Mouse (Mus musculus) liver (tissue): ENCODE data around the gene Lcn12.

Experiments used
- DNase-seq: peaks from one replicate; pipeline ENCODE4 v3.0.0-alpha.2; 2020; ENCODE audit warnings: mixed read lengths

The Lcn12 gene

DNA sequence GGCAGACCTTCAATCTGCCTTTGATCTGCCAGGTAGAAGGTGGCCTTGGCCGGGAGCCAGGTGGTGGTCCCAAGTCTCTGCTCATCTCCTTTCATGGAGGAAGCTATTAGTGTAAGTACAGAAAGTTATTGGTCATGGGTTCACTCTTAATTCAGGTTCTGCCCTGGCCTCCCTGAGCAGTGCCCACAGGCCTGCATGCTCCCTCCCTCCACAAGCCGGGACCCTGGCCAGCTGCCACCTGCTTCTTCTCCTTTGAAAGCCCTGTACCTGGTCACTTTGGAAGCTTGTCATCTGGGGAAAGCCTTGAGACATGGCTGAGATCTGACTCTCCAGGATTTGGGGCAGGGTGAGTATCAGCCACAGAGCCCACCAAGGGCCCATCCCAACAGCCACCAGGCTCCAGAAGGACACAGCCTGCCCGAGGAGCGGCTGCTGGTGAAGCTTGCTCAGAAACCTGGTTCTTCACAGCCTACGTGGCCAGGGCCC lies at the start of gene Lcn12:
Lcn12 (minus strand) TSS at position 436 of the 486 bp plus-strand sequence.
- DNase-seq = no peak

DNA sequence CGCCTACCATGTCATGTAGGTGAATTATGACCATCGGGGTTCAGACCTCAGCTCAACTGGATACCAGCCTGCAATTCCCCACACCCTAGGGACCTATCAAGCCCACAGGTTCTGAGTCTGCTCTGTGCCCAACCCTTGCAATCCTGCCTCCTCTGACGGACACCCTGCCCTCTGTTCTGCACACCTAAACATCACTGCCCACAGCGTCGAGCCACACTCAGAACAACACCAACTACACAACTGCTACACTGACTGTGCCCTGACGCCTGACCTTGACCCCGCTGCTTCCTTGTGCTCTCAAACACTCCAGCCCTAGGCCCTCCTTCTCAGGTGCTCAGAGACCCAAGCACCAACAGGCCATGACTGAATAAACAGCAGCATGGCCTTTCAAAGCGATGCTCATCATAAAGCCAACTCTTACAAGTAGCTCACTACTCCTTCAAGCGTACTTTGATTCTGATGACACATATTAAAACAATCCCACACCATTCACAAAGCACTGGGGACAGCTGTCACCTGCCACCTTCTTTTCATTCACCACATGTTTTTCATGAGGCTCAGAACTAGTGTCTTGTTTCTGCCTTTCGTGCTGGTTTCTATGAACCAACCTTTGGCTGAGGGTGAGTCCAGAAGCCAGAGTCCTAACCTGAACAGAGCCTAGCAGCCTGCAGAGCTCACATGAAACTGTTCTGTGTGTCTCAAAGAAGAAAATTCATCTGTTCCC lies 48.1 kb upstream of the Lcn12 start:
- DNase-seq = no peak

DNA sequence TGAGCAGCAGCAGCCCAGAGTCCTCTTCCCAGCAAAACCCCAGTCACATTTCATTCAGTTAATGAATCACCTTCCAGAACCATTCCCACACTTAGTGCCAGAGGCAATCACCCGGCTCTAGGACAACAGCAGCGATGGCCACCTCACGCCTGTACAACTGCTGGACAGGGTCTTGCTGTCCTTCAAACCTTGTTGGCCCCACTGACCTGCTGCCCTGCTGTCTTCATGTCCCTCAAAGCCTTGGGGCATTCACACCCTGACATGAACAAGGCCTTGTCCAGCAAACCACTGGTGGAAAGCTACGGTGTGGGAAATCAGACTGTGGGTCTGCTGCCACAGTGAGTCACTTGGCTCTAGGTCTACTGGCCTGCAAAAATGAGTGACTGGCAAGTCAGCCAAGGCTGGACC lies 46.8 kb upstream of the Lcn12 start:
- no peak for DNase-seq

DNA sequence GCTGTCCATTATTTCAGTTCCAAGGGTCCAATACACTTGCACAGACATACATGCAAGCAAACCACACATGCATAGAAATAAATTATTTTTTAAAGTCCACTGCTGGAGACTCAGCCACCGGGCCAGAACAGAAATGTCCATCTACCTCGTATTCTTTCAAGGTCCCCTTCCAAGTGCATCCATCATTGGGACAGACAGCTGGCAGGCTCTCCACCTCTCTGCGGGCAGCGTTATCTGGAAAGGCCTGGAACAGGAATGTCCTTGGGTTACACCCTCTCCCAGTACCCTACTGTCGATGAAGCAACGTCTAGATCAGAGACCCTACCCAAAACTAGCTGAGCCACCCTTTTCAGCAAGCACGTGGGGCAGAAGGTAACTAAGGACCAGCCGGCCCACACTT lies 42.8 kb upstream of the Lcn12 start:
- no peak for DNase-seq

DNA sequence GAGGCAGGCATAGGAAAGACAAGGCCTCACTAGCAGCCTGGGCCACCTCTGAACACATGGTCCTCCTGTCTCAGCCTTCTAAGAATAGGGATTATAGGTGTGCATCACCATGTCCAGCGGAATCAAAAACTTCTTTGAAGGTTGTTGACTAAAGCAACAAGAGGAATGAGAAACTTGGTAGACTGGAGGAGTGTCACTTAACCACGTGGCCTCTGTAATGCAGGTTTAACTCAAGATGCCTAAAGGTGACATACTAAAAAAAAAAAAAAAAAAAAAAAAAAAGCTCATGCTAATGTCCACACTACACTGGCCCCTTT lies 41.1 kb upstream of the Lcn12 start:
- no peak for DNase-seq

DNA sequence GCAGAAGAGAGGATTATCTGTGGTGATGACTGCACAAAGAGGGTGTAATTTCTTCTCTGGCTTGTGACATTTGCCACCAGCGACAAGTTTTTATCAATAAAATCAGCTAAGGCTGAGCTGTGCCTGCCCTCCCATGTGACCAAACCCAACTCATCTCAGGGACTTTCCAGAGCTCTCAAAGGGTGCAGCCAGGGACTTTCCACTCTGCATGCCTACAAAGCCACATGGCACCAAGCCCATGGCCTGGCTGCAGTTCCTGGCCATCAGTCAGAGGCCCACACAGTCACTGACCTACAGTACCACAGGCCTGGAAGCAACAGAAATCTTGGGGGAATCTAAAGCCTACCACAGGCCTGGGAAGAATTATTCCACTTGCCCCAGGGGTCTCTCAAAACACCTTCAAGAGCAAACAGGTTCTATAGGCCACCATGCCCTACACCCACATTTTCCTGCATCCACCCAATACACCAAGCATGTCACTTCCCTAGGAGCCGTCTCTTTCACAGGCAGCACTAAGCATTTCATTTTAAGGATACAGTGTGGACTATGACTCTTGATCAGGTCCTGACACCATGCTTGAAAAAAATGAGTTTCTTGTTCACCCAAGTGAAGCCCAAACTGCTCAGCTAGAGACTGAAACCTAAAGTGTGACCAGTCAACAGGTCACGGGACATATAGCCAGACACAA lies 40.6 kb upstream of the Lcn12 start:
- DNase-seq = no peak

DNA sequence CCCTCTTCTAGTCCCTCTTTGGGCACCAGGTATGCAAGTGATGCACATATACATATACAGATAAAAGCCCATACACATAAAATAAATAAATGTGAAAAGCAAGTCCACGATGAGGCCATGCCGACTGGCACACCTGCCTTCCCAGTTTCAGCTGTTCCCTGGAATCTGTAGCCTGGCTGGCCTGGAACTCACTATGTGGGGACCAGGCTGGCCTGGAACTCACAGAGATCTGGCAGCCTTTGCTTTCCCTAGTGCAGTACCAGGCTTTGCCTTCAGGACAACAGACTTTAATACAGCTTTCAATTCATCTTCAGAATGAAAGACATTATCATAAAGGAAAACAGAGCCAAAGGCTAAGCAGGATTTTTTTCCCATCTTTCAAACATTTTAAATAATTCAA lies 40.0 kb upstream of the Lcn12 start:
- no peak for DNase-seq

DNA sequence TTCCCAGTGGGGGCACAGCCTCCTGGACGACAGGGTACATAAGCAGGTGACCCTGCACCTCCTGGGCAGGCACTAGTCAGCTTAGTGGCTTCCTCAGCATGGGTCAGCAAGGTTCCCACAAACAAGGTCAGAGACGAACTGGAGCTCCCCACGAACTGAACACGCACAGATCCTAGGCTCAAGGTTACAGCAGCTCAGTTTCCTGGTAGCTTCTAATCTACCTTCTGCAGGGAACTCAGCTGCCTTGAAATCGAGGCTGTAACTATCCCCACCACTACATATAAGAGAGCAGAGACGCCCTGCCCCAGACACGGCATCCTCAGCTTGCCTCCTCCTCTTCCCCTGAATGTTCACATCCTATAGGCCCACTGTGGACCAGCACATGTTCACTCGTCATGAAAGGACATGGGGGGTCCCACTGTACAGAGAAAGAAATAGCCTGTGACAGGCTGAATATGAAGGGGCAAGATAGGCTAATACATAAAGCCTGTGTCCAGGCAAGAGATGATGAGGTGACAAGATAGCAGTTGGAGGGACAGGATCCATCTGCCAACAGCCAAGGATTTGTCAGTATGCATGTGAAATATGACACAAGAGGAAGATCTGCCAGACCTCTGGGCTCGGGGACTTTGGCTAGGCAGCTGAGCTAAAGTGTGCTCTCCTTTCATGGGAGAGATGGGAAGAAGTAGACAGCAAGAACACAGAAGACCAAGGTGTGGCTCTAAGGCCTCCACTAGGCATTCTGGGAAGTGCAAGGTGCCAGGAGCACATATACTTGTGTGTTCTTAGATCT lies 33.0 kb upstream of the Lcn12 start:
- no peak for DNase-seq

DNA sequence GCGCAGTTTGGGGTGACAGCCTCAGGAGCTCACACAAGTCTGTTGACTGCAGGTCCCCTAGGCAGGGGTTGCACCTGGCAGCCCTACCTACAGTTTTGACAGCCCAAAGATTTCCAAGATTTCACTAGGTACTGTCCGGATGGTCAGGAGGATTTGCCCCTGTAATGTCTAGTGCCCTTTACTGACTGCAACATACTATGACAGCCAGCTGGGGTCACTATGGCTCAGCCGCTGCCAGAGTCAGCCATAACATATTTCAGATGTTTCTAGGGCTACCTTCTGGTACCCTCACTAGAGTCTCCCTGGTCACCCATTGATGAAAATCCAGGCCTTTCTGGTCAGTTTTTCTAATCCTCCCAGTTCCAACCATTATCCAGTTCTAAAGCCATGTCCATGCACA lies 16.2 kb upstream of the Lcn12 start:
- DNase-seq = no peak

DNA sequence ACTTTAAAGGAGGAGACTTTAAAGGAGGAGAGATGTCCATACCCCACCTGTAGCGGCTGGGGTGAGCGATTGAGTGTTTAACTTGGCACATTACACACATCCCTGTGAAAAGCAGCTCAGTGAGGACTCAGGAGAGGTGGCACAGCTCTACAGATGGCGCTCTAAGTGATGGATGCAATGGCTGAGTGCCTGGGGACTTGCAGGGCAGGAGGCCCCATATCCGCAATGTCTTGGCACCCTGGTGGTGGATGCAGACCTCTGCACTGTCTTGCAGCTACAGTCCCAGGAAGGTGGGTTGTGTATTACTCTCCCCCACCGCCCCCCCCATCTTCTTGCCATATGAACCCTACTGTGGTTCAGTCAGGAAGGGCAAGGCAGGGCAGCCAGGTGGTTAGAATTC lies 13.3 kb upstream of the Lcn12 start:
- DNase-seq = peak; percentile 21

DNA sequence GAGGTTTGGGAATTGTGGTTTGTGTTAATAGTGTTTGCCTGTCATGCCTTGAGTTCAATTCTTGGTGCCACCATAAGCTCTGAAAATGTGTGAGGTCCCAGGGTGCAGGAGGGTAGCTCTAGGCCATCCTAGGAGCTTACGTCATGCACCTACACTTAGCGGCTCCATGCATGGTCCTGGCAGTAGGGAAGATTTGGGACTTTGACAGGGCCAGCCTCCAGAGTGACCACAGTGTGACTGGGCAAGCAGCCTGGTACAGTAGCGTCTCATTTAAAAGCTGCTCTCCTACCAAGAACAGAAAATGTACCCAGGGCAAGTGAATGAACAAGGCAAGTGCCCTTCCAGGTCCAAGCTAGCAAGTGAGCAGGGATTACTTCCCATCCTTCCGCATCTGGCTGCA lies 12.1 kb upstream of the Lcn12 start:
- DNase-seq = no peak

DNA sequence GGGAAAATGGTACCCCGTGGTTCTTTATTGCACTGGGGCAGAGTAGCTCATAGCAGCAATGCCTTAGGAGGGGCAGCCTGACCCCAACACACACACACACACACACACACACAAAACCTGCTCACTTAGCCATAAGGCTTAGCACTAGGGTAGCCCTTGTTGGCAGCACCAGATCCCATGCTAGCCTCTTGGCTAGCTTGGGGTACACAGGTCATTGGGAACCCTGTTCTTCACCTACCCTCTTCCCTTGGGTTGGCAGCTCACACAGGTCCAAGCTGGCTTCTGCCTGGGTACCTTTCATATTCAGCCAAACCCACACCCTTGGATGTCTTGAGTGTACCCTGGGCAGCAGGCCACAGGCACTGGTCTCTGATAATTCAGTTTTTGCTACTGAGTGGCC lies 11.3 kb upstream of the Lcn12 start:
- no peak for DNase-seq

DNA sequence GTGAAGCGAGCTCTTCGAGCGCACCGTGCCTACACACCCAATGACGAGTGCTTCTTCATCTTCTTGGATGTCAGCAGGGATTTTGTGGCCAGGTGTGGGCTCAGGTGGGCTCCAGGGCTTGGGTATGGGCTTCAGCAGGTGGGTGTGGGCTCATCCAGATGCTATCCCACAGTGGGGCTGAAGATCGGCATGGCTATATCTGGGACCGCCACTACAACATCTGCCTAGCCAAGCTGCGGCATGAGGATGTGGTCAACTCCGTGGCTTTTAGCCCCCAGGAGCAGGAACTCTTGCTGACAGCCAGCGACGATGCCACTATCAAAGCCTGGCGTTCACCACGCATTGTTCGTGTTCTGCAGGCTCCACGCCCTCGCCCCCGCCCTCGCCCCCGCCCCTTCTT lies 10.8 kb upstream of the Lcn12 start:
- DNase-seq = no peak

DNA sequence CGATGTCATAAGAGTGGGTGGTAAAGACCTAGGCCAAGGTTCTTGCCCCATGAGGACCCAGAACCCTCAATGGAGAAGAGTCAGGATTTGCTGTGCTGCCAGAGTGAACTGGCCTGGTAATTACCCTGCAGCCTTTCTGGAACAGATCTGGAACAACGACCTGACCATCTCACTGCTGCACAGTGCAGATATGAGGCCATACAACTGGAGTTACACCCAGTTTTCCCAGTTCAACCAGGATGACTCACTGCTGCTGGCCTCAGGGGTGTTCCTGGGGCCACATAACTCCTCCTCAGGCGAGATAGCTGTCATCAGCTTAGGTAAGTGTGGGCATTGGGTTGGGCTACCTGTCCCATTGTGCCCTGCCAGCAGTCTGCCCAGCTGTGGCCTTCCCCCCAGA lies 9.0 kb upstream of the Lcn12 start:
- DNase-seq = peak; percentile 73

DNA sequence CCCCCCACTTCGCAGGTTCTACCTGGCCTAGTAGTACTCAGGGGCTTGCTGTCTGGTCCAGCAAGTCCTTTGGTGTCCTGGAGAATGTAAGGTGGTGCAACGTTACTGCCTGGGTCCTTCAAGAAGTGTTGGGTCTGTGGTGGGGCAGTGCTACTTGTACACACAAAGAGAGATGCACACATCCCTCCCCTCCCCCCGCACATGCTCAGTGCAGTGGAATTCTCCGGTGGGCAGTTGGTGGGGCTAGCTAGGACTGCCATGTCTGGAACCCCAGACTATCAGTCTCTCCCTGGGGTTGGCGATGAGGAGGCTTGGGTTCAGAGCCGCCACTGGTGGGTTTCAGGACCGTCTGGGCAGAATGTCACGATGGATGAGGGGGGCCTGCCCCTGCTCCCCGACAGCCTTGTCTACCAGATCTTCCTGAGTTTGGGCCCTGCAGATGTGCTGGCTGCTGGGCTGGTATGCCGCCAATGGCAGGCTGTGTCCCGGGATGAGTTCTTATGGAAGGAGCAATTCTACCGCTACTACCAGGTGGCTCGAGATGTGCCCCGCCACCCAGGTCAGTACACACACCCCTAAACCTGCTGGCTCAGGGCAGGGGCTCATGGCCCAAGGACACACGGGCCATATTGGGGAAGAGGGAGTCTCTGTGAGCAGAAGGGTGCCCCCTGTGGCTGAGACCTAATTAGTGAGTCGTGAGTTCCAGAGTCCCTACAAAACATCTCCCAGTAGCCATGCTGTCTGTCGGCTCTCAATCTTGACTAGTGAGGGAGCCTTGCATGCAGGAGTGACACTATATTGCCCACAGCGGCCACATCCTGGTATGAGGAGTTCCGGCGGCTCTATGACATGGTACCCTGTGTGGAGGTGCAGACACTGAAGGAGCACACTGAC lies 8.1 kb upstream of the Lcn12 start, which contains the start of gene C8g:
C8g (minus strand) TSS at position 127 of the 894 bp plus-strand sequence.
- DNase-seq = peak; percentile 27

DNA sequence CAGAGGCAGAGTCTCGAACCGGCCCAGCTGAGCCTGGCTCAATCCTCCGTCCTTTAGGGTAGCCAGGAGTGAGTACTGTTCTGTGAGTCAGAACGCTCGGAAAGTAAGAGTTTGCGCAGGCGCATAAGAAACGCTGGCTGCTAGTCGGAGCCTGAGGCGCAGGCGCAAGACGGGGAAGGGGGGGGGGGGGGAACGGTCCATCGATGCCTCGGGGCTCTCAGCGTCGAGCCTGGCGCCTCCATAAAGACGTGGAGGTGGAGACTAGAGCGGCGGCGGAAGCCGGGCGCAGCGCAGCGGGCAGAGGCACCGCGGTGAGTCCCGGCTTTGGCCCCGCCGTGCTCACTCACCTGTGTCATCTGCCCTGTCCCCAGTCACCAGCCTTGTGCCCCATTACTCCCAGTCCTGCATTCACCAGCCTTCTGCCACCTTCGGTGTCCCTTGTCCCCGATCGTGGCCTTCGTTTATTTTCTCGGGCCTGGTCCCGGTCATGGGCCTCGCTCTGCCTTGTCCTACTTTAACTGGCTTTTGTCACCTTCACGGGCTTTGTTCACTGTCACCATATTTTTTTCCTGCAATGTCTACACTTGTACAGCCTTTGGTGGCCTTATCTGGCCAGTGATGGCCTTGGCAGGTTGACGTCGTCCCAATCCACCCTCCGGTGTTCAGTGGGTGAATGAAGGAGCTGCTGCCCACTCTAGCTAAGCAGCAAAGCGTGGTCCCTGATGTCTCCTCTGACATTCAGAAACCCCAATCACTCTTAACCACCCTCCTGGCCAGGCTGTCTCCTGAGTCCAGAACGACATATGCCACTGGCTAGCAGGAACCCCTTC lies 7.1 kb upstream of the Lcn12 start, which contains the start of gene Fbxw5:
Fbxw5 (plus strand) TSS at position 175 of the 830 bp plus-strand sequence.
- peak; percentile 95 for DNase-seq

DNA sequence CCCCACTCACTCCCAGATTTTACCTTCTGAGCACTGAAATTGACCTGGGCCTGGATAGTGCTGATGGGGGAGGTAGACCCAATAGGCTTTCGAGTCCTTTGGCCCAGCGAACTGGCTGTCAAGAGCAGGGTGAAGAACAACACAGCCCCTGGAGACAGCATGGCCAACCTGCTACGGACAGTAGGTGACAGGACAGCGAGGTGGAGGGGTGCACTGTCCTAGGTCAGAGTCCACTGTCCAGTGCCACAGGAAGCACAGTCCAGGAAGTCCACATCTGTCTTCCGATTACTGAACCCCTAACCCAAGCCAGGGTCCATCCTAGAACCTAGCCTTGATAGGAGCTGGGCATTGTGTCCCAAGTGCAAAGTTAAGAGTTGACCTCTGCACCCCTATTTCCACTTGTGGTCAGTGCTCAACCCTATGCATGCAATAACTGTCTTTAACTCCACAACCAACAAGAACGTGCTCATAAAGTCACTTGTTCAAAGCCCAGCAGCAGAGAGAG lies 6.4 kb upstream of the Lcn12 start:
- peak; percentile 13 for DNase-seq

DNA sequence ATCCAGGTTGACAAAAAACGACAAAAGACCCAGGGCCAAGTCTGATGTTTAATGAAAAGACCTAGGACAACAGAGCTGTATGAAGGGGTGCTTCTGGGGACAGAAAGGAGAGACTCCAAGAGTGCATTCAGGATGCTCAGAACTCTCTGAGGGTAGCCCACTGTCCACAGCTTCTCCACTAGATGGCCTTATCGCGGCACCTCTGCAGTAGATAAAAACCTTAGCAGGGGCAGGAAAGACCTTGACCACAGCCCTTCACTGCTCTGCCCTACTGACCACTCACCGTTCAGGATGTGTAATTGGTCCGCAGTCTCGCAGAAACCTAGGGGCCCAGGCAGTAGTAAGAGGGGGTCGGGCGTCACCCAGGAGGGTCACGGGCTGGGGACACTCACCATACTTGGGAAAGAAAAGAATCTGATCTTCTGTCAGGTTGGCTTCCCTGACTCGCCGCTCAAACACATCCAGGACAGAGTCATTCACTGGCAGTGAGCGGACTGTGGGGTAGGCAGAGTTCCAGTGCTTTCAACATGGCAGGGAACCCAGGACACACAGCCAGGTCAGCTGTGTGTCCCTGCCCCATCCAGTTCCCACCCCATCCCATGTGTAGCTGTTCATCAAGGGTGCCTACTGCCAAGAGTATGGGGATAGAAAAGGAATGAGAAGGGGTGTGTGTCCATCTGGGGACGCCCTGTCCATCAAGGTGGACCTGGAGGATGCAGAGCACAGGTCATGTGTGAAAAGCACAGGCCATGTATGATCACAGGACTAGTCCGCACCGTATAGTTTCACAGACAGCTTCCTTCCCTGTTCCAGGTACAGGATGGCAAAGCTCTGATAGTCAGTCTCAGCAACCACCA lies 5.1 kb upstream of the Lcn12 start:
- DNase-seq = no peak

DNA sequence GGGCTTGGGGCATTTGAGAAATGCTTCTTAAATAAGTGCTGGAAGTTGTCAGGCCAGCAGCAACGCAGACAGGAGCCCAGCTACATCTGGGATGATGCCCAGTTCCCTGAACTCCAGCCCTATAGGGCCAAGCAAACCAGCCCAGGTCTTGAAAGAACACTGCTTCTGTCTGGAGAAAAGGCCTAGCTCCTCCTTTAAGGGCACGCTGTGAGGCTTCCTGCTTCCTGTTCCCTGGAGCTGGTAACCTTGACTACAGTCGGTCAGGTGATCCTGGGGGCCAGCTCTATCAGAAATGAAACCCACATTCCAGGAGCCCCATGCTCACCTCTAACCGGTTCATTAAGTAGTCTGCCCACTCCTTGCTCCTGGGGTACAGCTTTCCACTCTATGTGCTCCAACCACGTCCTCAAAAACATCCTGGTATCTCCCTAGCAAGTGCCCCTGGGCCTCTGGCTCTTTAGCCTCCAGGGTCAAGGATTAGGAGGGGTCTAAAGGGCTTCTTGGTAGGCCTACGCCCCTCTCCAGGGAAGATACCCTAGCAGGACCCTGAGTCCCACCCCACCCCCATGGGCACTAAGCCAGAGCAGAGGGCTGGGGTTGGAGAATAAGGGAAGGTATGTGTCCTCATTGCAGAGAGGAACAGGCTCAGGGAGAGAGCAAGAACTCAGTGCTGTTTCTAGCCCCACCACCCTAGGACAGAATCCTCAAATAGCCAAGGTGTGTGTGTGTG lies 4.3 kb upstream of the Lcn12 start:
- DNase-seq = no peak

DNA sequence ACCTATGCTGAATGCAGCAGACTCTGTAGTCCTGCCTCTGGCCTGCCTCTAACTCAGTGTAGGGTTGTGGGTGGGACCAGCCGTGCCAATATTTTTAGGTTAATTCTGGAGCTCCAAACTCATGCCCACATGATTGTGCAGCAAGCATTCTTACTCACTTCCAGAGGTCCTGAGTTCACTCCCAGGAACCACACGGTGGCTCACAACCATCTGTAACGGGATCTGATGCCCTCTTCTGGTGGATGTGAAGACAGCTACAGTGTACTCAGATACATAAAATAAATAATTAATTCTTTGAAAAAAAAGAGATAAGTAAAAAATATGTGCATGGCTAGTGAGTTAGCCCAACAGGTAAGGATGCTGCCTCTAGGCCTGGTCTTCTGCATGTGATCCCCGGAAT lies 2.8 kb upstream of the Lcn12 start:
- DNase-seq = peak; percentile 28
